Mouse (Mus musculus): ENCODE measurements around the gene B230118H07Rik. TPM values are rescaled to one million over a fixed set of nuclear protein-coding genes. Genes with fewer than 3 reads are reported as not detected.
"Not testable (repeated sequence)": the region's sequence is repeated elsewhere in the genome, so short reads cannot be mapped to it uniquely, and the experiment has no call there.

The B230118H07Rik gene
- total RNA-seq, 4 experiments from 2014 or later, result 31.8 to 39.8 (median 35.8) TPM

DNA sequence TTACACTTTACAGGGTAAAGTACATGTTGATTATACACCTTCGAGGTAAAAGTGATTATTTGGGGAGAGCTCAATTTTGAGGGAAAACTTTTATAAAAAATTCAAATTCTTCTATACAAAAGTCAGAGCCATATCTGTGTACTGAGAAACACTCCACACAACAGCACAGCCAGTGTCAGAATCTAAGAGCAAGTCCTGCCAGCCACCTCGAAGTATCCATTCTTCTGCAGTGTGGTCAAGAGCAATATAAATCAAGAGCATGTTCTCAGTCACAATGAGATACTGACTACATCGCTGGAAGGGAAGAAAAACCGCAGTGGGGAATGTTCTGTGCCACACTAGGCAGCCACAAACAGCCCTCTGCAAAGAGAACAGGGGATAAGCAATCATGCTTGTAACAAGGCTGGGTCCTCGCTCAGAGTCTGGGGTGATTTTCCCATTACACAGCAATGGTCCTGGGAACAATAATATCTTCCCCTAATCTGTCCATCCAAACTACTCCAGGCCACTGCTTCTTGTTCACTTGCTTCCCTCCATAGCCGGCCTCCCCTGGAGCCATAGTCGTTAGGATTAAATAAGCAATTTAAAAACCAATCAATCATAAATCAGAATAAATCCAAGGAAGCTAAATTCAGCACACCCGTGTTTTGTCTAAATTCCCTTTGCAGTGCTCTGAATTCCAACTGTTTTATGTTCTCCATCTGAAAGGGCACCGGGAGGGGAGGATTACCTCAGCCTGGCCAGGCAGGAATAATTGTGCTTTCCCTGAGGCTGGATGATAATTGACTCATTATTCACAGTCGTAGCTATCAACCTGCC lies 57.1 kb downstream of the B230118H07Rik start:
- DNase-seq (ENCODE audit: low spot score in 2 of 2), result no peak

DNA sequence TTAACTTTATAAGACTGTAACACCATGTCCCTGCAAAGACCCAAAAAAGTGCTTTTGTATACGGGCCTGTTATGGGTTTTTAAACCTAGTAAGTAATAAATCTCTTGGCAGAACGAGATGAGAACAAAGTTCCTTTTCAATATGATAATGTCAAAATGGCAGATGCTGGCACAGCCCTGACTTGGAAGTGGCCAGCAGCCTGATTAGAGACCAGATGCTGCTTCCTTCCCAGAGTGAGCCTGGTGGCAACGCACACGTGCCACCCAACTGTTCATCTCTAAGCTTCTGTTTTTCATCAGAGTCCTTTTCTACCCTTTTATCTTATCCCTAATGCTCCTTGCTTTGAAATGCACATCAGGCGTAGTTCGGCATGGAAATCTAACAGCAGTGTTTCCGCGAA lies 58.0 kb downstream of the B230118H07Rik start:
- DNase-seq (ENCODE audit: low spot score in 2 of 2), result no peak

DNA sequence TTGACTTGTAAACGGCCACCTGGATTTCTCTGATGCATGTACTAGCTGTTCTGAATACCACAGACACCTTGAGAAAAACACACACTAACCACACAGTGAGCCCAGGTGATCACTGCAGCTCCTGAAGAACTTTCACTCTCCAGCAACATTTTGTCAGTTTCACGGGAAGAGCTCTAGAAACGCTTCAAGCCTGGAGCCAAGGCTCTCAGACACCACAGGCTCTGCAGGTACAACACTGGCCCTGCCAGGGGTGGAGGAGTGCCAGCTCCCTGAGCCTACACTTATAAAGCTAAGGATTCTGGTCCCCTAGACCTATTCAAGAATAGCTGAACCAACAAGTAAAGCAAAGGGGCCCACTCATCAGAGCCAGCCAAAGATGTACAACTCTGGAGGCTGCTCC lies 67.9 kb downstream of the B230118H07Rik start:
- DNase-seq (ENCODE audit: low spot score in 2 of 2), result no peak

DNA sequence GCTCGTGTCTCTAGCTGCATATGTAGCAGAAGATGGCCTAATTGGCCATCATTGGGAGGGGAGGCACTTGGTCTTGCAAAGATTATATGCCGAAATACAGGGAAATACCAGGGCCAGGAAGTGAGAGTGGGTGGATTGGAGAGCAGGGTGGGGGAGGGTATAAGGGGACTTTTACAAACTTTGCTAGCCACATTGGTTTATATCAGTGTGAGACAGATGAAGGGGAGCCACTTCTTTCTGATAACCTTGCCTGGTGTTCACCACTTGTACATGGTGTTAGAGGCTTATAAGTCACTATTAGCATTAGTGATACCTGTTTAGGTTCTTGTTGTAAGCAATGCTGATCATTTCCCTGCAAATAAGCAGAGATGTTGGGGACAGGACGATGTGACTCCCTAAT lies 68.4 kb downstream of the B230118H07Rik start:
- DNase-seq (ENCODE audit: low spot score in 2 of 2), result no peak

DNA sequence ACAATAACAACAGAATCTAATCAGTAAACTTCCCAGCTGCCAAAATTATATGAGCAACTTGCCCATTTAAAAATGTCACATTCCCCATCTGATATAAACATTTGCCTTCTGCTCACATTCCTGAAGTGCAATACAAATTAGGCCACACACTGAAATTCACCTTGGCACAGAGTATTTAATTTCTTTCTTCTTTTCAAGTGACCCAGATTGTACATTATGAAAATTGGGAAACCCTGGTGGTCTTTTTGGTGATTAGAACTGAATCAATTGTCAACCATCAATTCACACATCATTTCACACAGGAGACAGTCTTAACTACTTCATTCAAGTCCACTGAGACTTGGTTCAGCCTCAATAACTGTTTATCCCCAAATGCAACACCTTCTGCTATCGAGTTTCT lies 68.9 kb downstream of the B230118H07Rik start:
- no peak for DNase-seq (ENCODE audit: low spot score in 2 of 2)

DNA sequence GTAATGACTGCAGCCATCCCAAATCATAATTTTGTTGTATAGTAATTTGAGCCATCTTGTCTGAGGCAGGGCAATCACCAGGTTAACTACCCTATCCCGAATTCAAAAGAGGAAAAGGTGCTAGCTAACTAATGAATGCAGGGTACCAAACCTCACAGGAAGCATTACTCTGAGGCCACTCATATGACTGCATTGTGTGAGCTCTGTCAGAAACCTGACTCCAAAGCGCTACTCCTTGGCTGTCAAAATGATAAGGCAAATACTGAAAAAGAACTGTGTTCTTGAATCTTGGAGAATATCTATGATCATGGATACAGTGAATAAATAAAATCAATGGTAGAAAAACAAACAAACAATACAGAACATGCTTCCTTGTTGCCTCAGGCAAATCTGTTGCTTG lies 69.3 kb downstream of the B230118H07Rik start:
- DNase-seq (ENCODE audit: low spot score in 2 of 2), result no peak

DNA sequence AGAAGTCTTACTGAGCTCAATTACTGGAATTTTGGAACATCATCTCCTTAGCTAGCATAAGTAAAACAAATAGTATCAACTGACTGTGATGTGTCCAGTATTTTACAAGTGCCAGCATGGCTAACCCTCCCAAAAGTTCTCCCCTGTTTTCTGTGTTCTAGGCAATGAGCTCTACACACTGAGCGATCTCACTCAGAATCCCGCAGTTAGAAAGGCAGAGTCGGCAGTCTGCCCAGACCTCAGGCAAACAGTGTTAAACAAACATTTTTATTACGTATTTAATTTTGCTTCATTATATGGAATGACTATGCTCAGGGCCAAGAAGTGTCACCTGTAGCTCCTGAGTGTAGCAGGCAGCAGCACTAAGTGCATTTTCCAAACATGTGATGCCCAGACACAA lies 72.1 kb downstream of the B230118H07Rik start:
- DNase-seq (ENCODE audit: low spot score in 2 of 2), result no peak

DNA sequence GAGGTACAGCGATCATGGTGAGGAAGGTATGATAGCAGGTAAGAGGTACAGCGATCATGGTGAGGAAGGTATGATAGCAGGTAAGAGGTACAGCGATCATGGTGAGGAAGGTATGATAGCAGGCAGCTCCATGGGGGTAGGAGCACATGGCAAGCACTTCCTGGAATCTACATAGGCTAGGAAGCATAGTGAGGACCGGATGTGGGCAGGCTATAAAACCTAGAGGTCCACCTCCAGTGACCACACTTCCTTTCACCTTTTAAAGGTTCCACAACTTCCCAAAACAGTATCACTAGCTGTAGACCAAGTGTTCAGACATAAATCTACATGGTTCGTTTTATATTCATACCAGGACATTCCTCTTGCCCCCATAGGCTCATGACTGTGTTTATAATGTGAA lies 80.1 kb downstream of the B230118H07Rik start:
- DNase-seq (ENCODE audit: low spot score in 2 of 2), result no peak

DNA sequence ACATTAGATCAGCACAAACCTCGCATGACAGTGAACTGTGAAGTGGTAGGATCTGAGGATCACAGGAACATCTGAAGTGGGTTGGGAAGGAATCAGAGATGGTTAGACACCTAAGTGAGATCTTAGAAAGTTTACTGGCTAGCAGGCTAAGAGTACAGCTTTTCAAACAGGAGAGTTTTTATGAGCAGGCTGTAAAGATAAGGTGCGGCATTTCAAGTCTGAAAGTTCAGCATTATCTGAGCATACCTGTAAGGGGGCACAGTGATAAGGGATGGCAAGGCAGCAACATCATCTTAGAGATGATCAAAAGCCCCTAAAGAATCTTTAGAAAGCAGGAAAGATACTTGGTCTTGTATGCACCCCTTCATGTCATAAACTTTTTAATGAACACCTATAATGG lies 81.8 kb downstream of the B230118H07Rik start:
- no peak for DNase-seq (ENCODE audit: low spot score in 2 of 2)

DNA sequence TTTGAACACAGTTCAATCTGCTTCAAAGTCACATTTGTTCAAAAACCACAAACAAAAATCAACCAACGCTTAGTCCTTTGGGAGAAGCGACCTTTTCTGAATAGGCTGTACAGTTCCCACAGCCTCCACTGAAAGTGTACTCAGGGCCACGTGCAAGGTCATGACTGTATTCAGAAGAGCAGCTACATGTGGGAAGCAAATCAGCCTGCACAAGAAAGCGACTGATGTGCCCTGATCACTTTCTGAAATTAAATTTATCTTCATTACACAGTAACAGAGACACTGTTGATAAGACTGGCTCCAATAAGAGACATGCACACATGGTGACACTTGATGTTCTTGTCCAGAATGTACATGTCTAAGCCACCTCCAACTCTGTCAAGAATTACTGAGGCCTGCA lies 85.6 kb downstream of the B230118H07Rik start:
- DNase-seq (ENCODE audit: low spot score in 2 of 2), result no peak

DNA sequence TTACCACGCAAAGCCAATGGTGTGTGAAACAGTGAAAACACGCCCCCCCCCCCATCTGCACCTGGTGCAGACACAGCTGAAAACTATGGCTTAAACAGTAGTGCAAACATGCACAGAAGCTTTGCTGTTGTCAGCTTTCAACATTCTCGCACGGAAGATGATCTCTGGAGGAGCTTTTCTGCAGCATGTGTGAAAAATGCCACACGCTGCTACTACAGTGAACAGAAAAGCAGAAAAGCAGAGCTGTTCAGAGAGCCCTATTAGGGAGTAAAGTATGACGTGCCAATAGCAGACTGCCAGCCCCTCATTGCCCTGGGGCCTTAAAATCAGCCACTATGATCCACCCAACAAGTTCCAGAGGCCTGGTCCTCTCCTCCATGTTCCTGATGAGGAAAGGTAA lies 86.1 kb downstream of the B230118H07Rik start:
- DNase-seq (ENCODE audit: low spot score in 2 of 2), result no peak

DNA sequence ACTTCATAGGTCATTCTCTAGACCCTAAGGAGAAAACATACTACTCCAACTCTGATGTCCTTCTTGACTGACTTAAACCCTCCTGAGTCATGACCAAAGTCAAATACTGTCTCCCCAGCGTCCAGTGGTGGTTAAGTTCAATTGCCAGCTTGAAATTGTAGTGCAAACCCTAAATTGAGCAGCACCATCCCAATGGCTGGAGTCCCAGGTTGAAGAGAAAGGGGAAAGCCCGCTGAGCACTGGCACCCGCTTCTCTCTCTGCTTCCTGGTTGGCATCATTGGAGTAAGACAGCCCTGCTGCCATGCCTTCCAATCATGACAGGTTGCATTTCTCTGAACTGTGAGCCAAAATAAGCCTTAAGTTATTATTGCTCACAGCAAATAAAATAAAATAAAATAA lies 89.9 kb downstream of the B230118H07Rik start:
- no peak for DNase-seq (ENCODE audit: low spot score in 2 of 2)

DNA sequence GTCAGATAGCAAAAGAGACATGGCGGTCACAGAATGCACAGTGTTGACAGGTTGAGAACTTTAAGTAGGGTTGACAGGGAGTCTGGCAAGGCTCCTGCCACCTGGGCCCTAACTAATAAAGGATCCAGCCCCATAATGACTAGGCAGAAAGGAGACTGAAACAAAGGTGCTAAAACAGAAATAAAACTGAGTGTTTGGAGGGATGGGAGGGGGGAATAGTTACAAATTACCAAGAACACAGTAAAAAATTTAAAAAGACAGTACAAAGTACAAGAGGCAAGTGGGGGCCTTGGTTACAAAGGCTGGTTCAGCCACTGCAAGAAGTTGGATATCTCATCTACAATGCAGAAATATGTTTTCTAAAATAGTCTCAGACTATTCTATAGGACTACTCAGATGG lies 93.4 kb downstream of the B230118H07Rik start:
- DNase-seq (ENCODE audit: low spot score in 2 of 2), result no peak

DNA sequence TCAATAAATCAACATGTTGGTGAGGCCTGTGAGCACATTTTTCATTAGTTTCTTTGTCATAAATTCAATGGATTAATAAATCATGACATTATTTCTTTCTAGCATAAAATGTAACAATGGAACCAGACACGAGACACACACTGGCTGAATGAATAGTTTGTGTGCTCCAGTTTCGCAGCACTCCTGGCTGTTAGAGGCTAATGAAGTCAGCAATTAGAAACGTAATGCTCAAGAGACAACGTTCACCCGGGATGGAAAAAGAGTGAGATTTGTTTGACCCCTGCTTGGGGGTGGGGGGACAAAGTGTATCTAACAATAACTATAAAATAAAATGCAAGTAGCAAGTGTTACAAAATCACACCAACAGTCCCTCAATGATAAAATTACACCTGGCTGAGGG lies 95.5 kb downstream of the B230118H07Rik start:
- DNase-seq (ENCODE audit: low spot score in 2 of 2), result no peak

DNA sequence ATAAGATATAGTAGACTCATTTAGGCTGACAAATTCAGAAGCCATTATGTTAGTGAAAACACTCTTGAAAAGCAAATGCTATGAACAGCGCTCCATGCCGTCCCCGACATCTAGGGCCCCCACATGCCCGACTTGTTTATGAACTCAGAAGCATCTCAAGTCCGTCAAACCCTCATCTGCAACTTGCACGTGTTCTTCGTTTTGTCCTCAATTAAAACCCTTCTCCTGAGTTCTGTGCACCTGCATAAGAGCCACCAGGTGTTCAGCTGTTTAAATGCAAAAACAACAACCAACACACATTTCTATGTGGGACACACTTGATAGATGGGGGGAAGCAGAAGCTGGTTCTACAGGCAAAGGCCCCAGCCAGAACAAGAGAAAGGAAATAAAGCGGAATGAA lies 97.0 kb downstream of the B230118H07Rik start:
- DNase-seq (ENCODE audit: low spot score in 2 of 2), result no peak

DNA sequence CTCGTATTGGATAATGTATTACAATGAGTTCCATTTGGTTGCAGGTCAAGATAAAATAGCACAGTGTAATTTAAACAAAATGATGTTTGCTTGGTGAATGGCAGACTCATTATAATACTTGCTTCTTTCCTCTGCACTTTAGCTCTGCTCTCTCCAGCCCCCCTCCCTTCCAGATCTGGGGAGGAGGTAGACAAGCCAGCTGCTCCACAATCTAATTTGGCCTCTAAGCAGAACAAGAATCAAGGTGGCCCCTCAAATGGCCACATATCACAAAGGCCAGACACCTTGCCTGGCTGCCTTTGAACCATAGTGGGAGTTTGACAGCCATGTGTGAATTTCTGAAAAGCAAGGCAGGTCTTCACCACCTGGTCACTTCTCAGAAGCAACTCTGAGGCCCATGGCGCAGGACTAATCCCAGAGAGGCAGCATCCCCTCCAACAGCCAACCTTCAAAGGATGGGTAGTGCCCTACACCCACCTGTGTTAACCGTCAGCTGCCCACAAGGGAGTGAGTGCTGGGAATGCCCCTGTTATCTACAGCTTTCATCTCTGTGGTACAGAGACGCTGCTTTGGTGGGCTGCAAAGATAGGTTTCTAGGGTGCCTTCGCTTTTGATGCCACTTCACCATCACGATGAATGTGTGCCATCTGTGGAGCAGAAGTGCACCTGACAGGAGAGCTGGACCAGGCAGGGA lies 98.2 kb downstream of the B230118H07Rik start:
- no peak for DNase-seq (ENCODE audit: low spot score in 2 of 2)

DNA sequence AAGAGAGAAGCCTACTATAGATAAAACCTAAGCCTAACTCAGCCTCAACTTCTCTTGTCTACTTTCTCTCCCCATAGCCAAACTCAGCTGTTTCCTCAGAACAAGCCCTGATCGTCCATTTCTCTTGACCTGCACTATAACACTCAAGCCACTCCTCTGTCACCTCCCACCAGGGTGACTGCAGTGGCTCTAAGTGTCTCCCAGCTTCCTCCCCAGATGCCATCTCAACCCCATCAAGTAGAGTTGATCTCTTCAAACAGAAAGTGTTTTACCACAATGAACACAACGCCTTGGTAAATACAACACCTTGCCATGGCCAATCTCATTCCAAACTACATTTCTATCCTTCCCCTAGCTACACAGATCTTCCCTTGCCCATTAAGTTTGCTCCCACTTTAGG lies 99.2 kb downstream of the B230118H07Rik start:
- DNase-seq (ENCODE audit: low spot score in 2 of 2), result no peak

DNA sequence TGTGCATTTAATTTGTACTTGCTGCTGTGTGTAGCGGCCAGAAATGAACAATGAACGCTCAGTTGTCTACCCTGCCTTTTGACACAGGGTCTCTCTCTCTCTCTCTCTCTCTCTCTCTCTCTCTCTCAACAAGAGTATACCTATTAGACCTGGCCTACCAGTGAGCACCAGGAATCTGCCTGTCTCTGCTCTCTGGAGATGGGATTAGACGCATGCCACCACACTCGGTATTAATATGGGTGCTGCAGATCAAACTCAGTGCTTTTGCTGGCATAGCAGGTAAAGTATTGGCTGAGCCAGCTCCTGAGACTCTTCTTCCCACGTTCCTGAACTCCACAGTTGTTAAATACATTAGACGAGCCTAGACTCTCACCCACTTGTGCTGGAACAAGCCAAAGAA lies 100.5 kb downstream of the B230118H07Rik start:
- no peak for DNase-seq (ENCODE audit: low spot score in 2 of 2)

DNA sequence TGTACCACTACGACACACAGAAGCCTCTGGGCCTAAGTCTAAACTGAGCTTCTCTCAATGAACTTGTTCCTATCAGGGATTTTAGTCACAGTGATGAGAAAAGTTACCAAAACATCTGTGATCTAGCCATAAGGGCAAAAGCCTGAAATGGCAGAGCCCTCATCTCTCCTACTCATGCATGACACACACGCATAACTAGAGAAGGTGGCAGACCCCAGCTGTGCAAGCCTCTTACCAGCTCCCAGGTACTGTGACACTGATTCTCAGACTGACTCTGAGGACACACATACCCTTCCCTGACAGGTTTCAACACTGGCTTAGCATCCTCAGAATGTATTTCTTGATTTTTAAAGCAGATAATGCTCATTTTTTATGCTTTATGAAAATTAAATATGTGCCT lies 103.7 kb downstream of the B230118H07Rik start:
- no peak for DNase-seq (ENCODE audit: low spot score in 2 of 2)

DNA sequence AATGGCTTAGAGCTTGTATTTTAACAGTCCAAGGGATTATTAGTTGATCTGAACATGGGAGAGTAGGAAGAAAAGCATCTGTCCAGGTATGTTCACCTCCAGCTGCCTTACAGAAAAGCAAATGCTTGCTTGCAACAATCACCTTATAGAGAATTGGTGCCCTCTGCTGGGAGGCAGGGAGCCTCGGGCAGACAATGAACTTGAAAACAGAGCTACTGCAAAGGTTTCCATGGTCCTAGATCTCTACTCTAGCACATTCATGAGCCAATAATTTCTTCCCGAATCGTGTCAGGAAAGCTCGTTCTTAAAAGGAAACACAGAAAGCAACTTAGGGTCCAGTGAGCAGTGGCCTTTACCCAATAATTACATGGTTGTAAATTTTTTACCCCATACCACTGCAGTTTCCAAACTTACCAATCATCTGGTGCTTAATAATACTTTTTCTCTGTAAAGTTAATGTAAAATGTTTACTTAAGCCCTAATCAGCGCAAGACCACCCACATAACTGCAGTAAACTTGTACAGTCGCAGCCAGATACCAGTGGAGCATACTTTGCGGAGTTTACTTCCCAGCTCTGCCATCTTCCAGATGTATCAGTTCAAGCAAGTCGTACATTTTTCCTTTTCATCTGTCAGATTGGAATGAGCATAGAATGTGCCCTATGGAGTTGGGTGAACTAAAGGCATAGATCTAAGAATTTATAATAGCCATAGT lies 105.5 kb downstream of the B230118H07Rik start:
- DNase-seq (ENCODE audit: low spot score in 2 of 2), result no peak

DNA sequence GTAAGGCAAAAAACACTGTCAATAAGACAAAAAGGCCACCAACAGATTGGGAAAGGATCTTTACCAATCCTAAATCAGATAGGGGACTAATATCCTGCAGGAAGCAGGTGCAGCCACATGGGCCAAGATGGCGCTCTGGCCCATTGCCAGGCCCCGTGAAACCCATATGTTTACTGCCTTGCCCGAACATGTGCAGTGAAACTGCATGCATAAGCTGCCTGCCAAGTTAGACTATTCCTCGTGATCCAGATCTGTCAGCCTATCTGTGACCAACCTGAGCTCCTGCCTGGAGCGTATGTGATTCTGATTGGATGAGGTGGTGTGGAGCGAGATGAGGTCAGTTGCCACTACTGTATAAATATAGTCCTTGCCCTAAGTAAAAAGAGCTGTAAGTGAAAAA lies 112.4 kb downstream of the B230118H07Rik start:
- DNase-seq (ENCODE audit: low spot score in 2 of 2), result not testable (repeated sequence)

DNA sequence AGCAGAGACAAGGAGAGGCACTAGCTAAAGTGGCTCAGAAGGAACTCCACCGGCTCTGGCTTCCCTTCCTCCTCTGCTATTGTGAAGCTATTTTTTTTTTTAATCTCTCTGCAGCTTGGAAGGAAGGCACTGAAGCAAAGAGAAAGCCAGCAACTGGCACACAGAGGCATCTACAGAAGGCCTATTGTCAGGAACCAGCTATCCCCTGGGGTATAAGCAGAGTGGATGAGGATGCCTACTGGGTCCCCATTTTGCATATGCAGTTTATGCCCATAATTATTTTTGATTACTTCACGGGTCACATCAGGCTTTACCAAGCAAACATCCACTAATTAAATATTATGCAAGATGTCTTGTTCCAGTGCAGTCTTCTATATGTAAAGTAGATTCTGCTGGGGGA lies 115.6 kb downstream of the B230118H07Rik start:
- DNase-seq (ENCODE audit: low spot score in 2 of 2), result no peak

Measured in layer of hippocampus, adult 8-10 months (tissue).